Mouse (Mus musculus) right cerebral cortex, postnatal 4 days (tissue): ENCODE results near the gene Olfr720.

Experiments
- DNase-seq: peaks from one replicate; pipeline ENCODE4 v3.0.0-alpha.2; 2022

Gene Olfr720

GRCm38 (mm10) chr14:14186738-14187137 lies at the start of gene Olfr720:
Gene Olfr720 (minus strand): TSS chr14:14186838.
- no peak for DNase-seq
